Mouse (Mus musculus): ENCODE results near the gene Phf8. TPM values are rescaled to one million over a fixed set of nuclear protein-coding genes. Genes with fewer than 3 reads are reported as not detected.

Phf8 gene
- polyA plus RNA-seq, 1 experiment from 2014 or later, result 15.9 TPM

GRCm38 (mm10) chrX:151575166-151575565 is 54.7 kb downstream of the Phf8 start:
- 100% methylated on average over 1 of the region's 1 CpGs for WGBS
- ATAC-seq (ENCODE audit: low FRiP score, low read depth), result no peak
- Histone ChIP-seq H3K4me3 (no peak overlapping the region), H3K27ac (replicated peaks) (no peak overlapping the region), H3K9me3 (no peaks in the 10 kb centered on the region), H3K9ac (no peak overlapping the region), H3K27me3 (no peaks in the 10 kb centered on the region), H3K4me2 (no peak overlapping the region), H3K4me1 (replicated peaks) (no peaks in the 10 kb centered on the region), H3K36me3 (no peaks in the 10 kb centered on the region)

GRCm38 (mm10) chrX:151643386-151643785 is 122.9 kb downstream of the Phf8 start:
- no peak overlapping the region for H3K9ac ChIP-seq
- H3K9me3 ChIP-seq, result no peaks in the 10 kb centered on the region
- 73% methylated on average over 2 of the region's 2 CpGs for WGBS
- H3K4me1 ChIP-seq (replicated peaks), result no peaks in the 10 kb centered on the region
- H3K27ac ChIP-seq (replicated peaks), result no peak overlapping the region
- ATAC-seq (ENCODE audit: low FRiP score, low read depth), result no peak
- H3K27me3 ChIP-seq, result no peaks in the 10 kb centered on the region
- H3K4me2 ChIP-seq, result no peak overlapping the region
- no peak overlapping the region for H3K4me3 ChIP-seq
- H3K36me3 ChIP-seq, result no peaks in the 10 kb centered on the region

- H3K4me2 ChIP-seq, result no peak overlapping the region
- no peaks in the 10 kb centered on the region for H3K36me3 ChIP-seq
- H3K9ac ChIP-seq, result no peak overlapping the region
- no peak for ATAC-seq (ENCODE audit: low FRiP score, low read depth)
- no peak overlapping the region for H3K27ac ChIP-seq (replicated peaks)
- H3K9me3 ChIP-seq, result no peaks in the 10 kb centered on the region
- 68% methylated on average over 2 of the region's 2 CpGs for WGBS
- no peak overlapping the region for H3K4me3 ChIP-seq
- no peaks in the 10 kb centered on the region for H3K27me3 ChIP-seq
- H3K4me1 ChIP-seq (replicated peaks), result no peaks in the 10 kb centered on the region
These were observed 133.3 kb downstream of the Phf8 start for GRCm38 (mm10) chrX:151653744-151654143.

GRCm38 (mm10) chrX:151674492-151675171 is 154.2 kb downstream of the Phf8 start:
- no peak for ATAC-seq (ENCODE audit: low FRiP score, low read depth)
- no peak overlapping the region for H3K9ac ChIP-seq
- 81% methylated on average over 5 of the region's 5 CpGs for WGBS

More at GRCm38 (mm10) chrX:151674492-151675171, 154.2 kb downstream of the Phf8 start:
- H3K27ac ChIP-seq (replicated peaks), result no peak overlapping the region
- no peaks in the 10 kb centered on the region for H3K4me1 ChIP-seq (replicated peaks)
- H3K27me3 ChIP-seq, result no peaks in the 10 kb centered on the region
- no peak overlapping the region for H3K4me2 ChIP-seq
- H3K9me3 ChIP-seq, result no peaks in the 10 kb centered on the region
- no peaks in the 10 kb centered on the region for H3K36me3 ChIP-seq
- H3K4me3 ChIP-seq, result no peak overlapping the region

Other genes starting within 250 kb of the Phf8 start
- gene Fam120c, start 176.5 kb upstream of the Phf8 start, polyA plus RNA-seq (2015; fragmentation: Nextera tagmentation; extraction: Ambion mirVana), result 7.1 and 7.5 TPM in 2 replicates

Data from hindbrain, embryonic 15.5 days (tissue).